Mouse (Mus musculus) MEL (cell line): ENCODE measurements at regions not wholly inside any gene's neighbourhood (a gene's known extent, or its start where the extent isn't known, plus 50 kb on each side); places are given as distances from the start of the nearest gene placed in this dataset.

Experiments
- DNase-seq: peaks from one replicate; pipeline ENCODE4 v3.0.0; 2011; ENCODE audit warnings: low read depth, low spot score
- H3K27ac ChIP-seq: 2 replicates; pipeline ENCODE4 v1.5.1; 2012; ENCODE audit warnings: low read depth, mild to moderate bottlenecking, control low read depth, low read length, moderate library complexity; ENCODE audit not compliant: control insufficient read depth
- H3K27me3 ChIP-seq, 2 experiments: fragments of 150-350 bp in 1 of 2; sonication (generic) in 1 of 2; 2 replicates each; pipeline ENCODE4 v1.6.1; 2012; ENCODE audit warnings: low read length in 2 of 2, mild to moderate bottlenecking in 2 of 2, improper control_type of control experiment in 1 of 2, moderate library complexity in 1 of 2; ENCODE audit not compliant: insufficient read depth in 2 of 2, control insufficient read depth in 1 of 2
- H3K36me3 ChIP-seq, 2 experiments: 2 replicates each; pipeline ENCODE4 v1.6.1; 2012 to 2014; ENCODE audit warnings: low read length in 2 of 2, improper control_type of control experiment in 1 of 2, inconsistent platforms in 1 of 2, mild to moderate bottlenecking in 1 of 2; ENCODE audit not compliant: insufficient read depth in 2 of 2, control insufficient read depth in 1 of 2
- H3K4me1 ChIP-seq, 2 experiments: fragments of 150-350 bp in 1 of 2; sonication (generic) in 1 of 2; 2 replicates each; pipeline ENCODE4 v1.6.1; 2012; ENCODE audit warnings: low read length in 2 of 2, improper control_type of control experiment in 1 of 2, mild to moderate bottlenecking in 1 of 2; ENCODE audit not compliant: insufficient read depth in 2 of 2, control insufficient read depth in 1 of 2
- H3K4me3 ChIP-seq, 2 experiments: fragments of 150-350 bp in 1 of 2; sonication (generic) in 1 of 2; 2 replicates each; pipeline ENCODE4 v1.5.1; 2012; ENCODE audit warnings: low read depth in 2 of 2, low read length in 2 of 2, mild to moderate bottlenecking in 2 of 2, moderate library complexity in 2 of 2, control low read depth in 1 of 2, improper control_type of control experiment in 1 of 2; ENCODE audit not compliant: control insufficient read depth in 1 of 2, insufficient read depth in 1 of 2
- H3K79me2 ChIP-seq: 2 replicates; pipeline ENCODE4 v1.6.1; 2012; ENCODE audit warnings: mild to moderate bottlenecking, low read length, moderate library complexity; ENCODE audit not compliant: control insufficient read depth, poor library complexity, insufficient read depth
- H3K9ac ChIP-seq: 2 replicates; pipeline ENCODE4 v1.6.1; 2012; ENCODE audit warnings: low read depth, mild to moderate bottlenecking, control low read depth, low read length, moderate library complexity; ENCODE audit not compliant: control insufficient read depth, poor library complexity, severe bottlenecking
- H3K9me3 ChIP-seq: fragments of 150-350 bp; sonication (generic); replicated peaks from 2 replicates; pipeline ENCODE4 v1.6.1; 2012; ENCODE audit warnings: mild to moderate bottlenecking, low read length, improper control_type of control experiment, moderate library complexity; ENCODE audit not compliant: insufficient read depth
- CTCF ChIP-seq, 3 experiments: IDR thresholded peaks in 2 of 3; conservative IDR thresholded peaks in 1 of 3; 2 replicates each; pipeline ENCODE4 v1.5.1; 2011 to 2012; ENCODE audit warnings: low read length in 3 of 3, low read depth in 2 of 3, mild to moderate bottlenecking in 2 of 3, improper control_type of control experiment in 1 of 3, inconsistent platforms in 1 of 3, mixed read lengths in 1 of 3, moderate library complexity in 1 of 3; ENCODE audit not compliant: control insufficient read depth in 1 of 3, insufficient read depth in 1 of 3, poor library complexity in 1 of 3, severe bottlenecking in 1 of 3
- E2F4 ChIP-seq: IDR thresholded peaks from 2 replicates; pipeline ENCODE4 v1.6.1; 2011; ENCODE audit warnings: low read depth, low read length, improper control_type of control experiment, borderline replicate concordance
- EP300 ChIP-seq, 2 experiments: IDR thresholded peaks; 2 replicates each; pipeline ENCODE4 v1.6.1; 2011; ENCODE audit warnings: improper control_type of control experiment in 2 of 2, low read length in 2 of 2, low read depth in 1 of 2, mild to moderate bottlenecking in 1 of 2
- ETS1 ChIP-seq: IDR thresholded peaks from 2 replicates; pipeline ENCODE4 v1.6.1; 2012; ENCODE audit warnings: low read depth, mild to moderate bottlenecking, inconsistent platforms, low read length, improper control_type of control experiment, moderate library complexity
- HCFC1 ChIP-seq: IDR thresholded peaks from 2 replicates; pipeline ENCODE4 v1.6.1; 2012; ENCODE audit warnings: low read depth, mild to moderate bottlenecking, inconsistent platforms, low read length, improper control_type of control experiment, moderate library complexity
- MAFK ChIP-seq: IDR thresholded peaks from 2 replicates; pipeline ENCODE4 v1.6.1; 2011; ENCODE audit warnings: low read depth, mild to moderate bottlenecking, low read length, improper control_type of control experiment, borderline replicate concordance
- MAZ ChIP-seq: IDR thresholded peaks from 2 replicates; pipeline ENCODE4 v1.6.1; 2012; ENCODE audit warnings: low read depth, mild to moderate bottlenecking, inconsistent platforms, low read length, improper control_type of control experiment
- MEF2A ChIP-seq: IDR thresholded peaks from 2 replicates; pipeline ENCODE4 v1.6.1; 2014; ENCODE audit warnings: low read depth, mild to moderate bottlenecking, inconsistent platforms, low read length, improper control_type of control experiment; ENCODE audit not compliant: poor library complexity, insufficient replicate concordance, severe bottlenecking; ENCODE audit errors: extremely low read depth
- MXI1 ChIP-seq: IDR thresholded peaks from 2 replicates; pipeline ENCODE4 v1.6.1; 2011; ENCODE audit warnings: mild to moderate bottlenecking, low read depth, low read length, improper control_type of control experiment
- NELFE ChIP-seq: IDR thresholded peaks from 2 replicates; pipeline ENCODE4 v1.6.1; 2011; ENCODE audit warnings: low read depth, low read length, improper control_type of control experiment
- POLR2A ChIP-seq, 2 experiments: IDR thresholded peaks; 2 replicates each; pipeline ENCODE4 v1.6.1; 2011 to 2012; ENCODE audit warnings: low read length in 2 of 2, mild to moderate bottlenecking in 2 of 2, control low read depth in 1 of 2, improper control_type of control experiment in 1 of 2, low read depth in 1 of 2, moderate library complexity in 1 of 2; ENCODE audit not compliant: control insufficient read depth in 1 of 2, insufficient read depth in 1 of 2, poor library complexity in 1 of 2
- POLR2AphosphoS2 ChIP-seq: IDR thresholded peaks from 2 replicates; pipeline ENCODE4 v1.6.1; 2011; ENCODE audit warnings: low read length, improper control_type of control experiment
- POLR2AphosphoS5 ChIP-seq: IDR thresholded peaks from 2 replicates; pipeline ENCODE4 v1.6.1; 2012; ENCODE audit warnings: low read depth, borderline replicate concordance, mild to moderate bottlenecking, inconsistent platforms, low read length, moderate library complexity, mixed read lengths
- SIN3A ChIP-seq: IDR thresholded peaks from 2 replicates; pipeline ENCODE4 v1.6.1; 2012; ENCODE audit warnings: low read length, improper control_type of control experiment, inconsistent platforms
- SMC3 ChIP-seq: IDR thresholded peaks from 2 replicates; pipeline ENCODE4 v1.6.1; 2011; ENCODE audit warnings: low read depth, low read length, improper control_type of control experiment
- TAL1 ChIP-seq: IDR thresholded peaks from 2 replicates; pipeline ENCODE4 v1.6.1; 2012; ENCODE audit warnings: mild to moderate bottlenecking, inconsistent platforms, low read length, moderate library complexity, mixed read lengths
- UBTF ChIP-seq: IDR thresholded peaks from 2 replicates; pipeline ENCODE4 v1.6.1; 2012; ENCODE audit warnings: low read depth, mild to moderate bottlenecking, inconsistent platforms, low read length, improper control_type of control experiment, moderate library complexity, borderline replicate concordance; ENCODE audit not compliant: insufficient read depth
- USF1 ChIP-seq: IDR thresholded peaks from 2 replicates; pipeline ENCODE4 v1.6.1; 2014; ENCODE audit warnings: low read depth, mild to moderate bottlenecking, inconsistent platforms, low read length, improper control_type of control experiment, moderate library complexity
- ZC3H11A ChIP-seq: IDR thresholded peaks from 2 replicates; pipeline ENCODE4 v1.6.1; 2012; ENCODE audit warnings: low read depth, mild to moderate bottlenecking, inconsistent platforms, low read length, improper control_type of control experiment
- ZKSCAN1 ChIP-seq: IDR thresholded peaks from 2 replicates; pipeline ENCODE4 v1.6.1; 2012; ENCODE audit warnings: low read depth, mild to moderate bottlenecking, inconsistent platforms, low read length, improper control_type of control experiment, moderate library complexity
- ZNF384 ChIP-seq: IDR thresholded peaks from 2 replicates; pipeline ENCODE4 v1.6.1; 2012; ENCODE audit warnings: low read depth, mild to moderate bottlenecking, inconsistent platforms, low read length, improper control_type of control experiment

DNA sequence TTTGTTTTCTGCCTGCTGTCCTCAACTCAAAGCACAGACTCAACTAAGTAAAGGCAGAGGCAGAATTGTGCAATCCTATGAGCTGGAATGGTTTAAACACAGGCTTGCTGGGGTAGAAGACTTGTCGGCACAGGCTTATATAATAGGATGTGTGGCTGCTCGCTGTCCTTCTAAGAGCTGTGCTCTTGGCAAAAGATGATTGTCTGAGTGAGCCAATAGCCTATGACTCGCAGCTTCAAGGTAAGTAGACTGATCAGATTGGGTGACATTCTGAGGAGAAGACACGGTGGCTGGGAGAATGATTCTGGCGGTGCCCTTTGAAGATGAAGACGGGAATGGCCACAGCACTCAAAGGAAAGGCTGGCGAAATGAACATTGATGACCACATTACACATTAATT is 268.1 kb downstream of the Adgb start:
- no peak for TF ChIP-seq MAFK
- no peaks in the 10 kb centered on the region for H3K27me3 ChIP-seq
- H3K4me3 ChIP-seq, result no peak overlapping the region
- no peaks in the 10 kb centered on the region for H3K36me3 ChIP-seq
- H3K9me3 ChIP-seq, result no peaks in the 10 kb centered on the region
- H3K27ac ChIP-seq, result no peak overlapping the region
- H3K79me2 ChIP-seq, result no peaks in the 10 kb centered on the region
- H3K9ac ChIP-seq, result no peak overlapping the region
- H3K4me1 ChIP-seq, result no peaks in the 10 kb centered on the region
- DNase-seq, result no peak

DNA sequence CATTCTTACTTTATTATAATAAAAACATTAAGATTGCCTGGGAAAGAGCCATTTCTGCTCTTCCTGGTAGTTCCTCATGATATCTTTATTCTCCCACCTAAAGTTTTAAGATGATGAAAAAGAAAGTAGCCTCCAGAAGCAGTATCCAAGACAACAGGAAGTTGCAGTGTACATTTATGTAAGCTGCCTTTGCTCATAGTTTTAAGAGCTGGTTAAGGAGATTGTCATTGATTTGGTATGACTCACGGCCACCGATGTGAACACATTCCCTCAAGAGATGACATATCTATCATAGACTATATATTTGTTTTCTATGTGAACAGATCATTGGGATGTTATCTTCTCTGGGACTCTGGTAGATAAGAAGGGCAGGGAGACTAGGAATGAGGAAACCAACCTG is 281.8 kb downstream of the Adgb start:
- Histone ChIP-seq H3K79me2 (no peaks in the 10 kb centered on the region), H3K36me3 (no peaks in the 10 kb centered on the region), H3K4me1 (no peaks in the 10 kb centered on the region), H3K27me3 (no peaks in the 10 kb centered on the region), H3K27ac (no peak overlapping the region), H3K9me3 (no peaks in the 10 kb centered on the region), H3K4me3 (no peak overlapping the region), H3K9ac (no peak overlapping the region)
- no peak for TF ChIP-seq POLR2AphosphoS5
- no peak for TF ChIP-seq POLR2AphosphoS2
- DNase-seq, result no peak

DNA sequence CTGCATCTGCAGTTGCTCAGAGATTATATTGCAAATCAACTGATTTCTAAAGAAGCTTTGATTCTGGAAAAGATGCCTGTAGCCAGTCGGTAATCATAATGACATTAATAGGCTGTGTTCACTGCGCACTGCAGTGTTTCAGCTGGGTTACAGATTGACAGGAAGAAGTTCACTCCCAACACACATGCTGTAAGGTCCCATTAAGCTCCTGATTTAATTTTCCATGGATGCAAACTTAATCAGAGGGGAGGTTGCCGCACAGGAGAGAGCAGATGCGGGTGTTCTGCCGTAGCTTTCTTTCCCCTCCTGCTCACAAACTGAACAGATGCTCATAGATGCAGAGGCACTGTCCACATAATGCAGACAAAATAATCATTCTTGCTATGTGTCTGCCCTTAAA is 284.0 kb downstream of the Adgb start:
- Histone ChIP-seq H3K9ac (no peak overlapping the region), H3K79me2 (no peaks in the 10 kb centered on the region), H3K9me3 (no peaks in the 10 kb centered on the region), H3K4me1 (no peaks in the 10 kb centered on the region), H3K4me3 (no peak overlapping the region), H3K36me3 (no peaks in the 10 kb centered on the region), H3K27me3 (no peaks in the 10 kb centered on the region), H3K27ac (no peak overlapping the region)
- no peak for DNase-seq
- TF ChIP-seq CTCF (IDR thresholded peaks at IDR 0.05 in 2 of 3, conservative IDR thresholded peaks at IDR 0.05 in 1 of 3; ENCODE audit: control insufficient read depth in 1 of 3, insufficient read depth in 1 of 3, low read depth in 2 of 3, low read length in 3 of 3, poor library complexity in 1 of 3, severe bottlenecking in 1 of 3) (no peak), E2F4 (no peak), HCFC1 (no peak), ZNF384 (no peak), UBTF (no peak), USF1 (no peak), POLR2A (IDR thresholded peaks at IDR 0.05; ENCODE audit: control insufficient read depth in 1 of 2, insufficient read depth in 1 of 2, low read depth in 1 of 2, low read length in 2 of 2, poor library complexity in 1 of 2) (no peak), EP300 (IDR thresholded peaks at IDR 0.05; ENCODE audit: low read depth in 1 of 2, low read length in 2 of 2) (no peak), TAL1 (no peak), SIN3A (no peak), ZKSCAN1 (no peak), NELFE (no peak), ZC3H11A (no peak), MAFK (no peak), SMC3 (no peak), ETS1 (no peak), MEF2A (no peak), MAZ (no peak), MXI1 (no peak)
